In the genomic region with DNA sequence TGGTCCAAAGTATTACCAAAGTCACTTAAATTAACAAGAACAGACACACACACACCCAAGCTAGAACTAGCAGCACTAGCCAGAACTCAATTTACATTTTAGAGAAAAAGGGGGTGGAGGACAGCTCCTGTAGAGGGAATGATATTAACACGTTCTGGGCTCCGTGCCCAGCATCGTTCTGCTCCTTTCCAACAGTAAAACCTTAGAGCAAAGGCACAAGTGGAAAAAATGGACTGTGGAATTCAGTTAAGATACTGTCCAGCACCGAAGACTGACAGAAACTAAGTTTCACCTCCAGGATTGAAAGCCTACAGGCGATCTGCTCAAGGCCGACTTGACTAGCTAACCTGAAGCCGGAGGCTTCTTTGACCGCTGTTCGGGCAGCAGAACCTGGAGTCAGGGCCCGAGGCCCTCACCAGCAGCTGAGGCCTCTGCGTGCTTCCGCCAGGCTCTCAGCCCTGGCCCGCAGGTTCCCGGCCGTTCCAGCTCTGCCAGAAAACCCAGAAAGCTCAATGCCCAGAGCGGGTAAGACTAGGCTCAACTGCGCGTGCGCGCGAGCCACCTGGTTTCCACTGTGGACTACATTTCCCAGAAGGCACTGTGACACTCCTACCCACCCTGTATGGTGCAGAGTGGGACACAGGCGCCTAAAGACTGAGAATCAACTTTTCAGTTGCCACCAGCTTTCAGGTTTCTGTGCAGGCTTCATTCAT, we compare ENCODE assay signal across 7 mouse cellular contexts. TPM values are rescaled to one million over a fixed set of nuclear protein-coding genes. Genes with fewer than 3 reads are reported as not detected.
DNase-seq lines count a peak whose midpoint lies in the region; ATAC-seq and TF ChIP-seq lines count a peak whose summit lies in the region.

A gene (minus strand): TSS at position 530 of the 713 bp plus-strand sequence.

- peak within 1 kb of the TSS; percentile 41 for H3K4me3 ChIP-seq in embryonic facial prominence, embryonic 12.5 days
- H3K4me3 ChIP-seq in limb, embryonic 11.5 days (ENCODE audit: low read depth, low read length) = peak within 1 kb of the TSS; percentile 21
- peak within 1 kb of the TSS; percentile 40 for H3K4me3 ChIP-seq in midbrain, embryonic 14.5 days (replicated peaks; ENCODE audit: low read depth, low read length)
- peak within 1 kb of the TSS; percentile 49 for H3K4me3 ChIP-seq in spleen, adult 2 months (ENCODE audit: extremely low read depth, insufficient read depth, insufficient read length)

- peak within 1 kb of the TSS; percentile 68 for H3K9ac ChIP-seq in embryonic facial prominence, embryonic 12.5 days
- peak within 1 kb of the TSS; percentile 67 for H3K9ac ChIP-seq in limb, embryonic 11.5 days (ENCODE audit: low read length)
- peak within 1 kb of the TSS; percentile 68 for H3K9ac ChIP-seq in midbrain, embryonic 14.5 days (replicated peaks; ENCODE audit: low read length)

- H3K4me2 ChIP-seq in embryonic facial prominence, embryonic 12.5 days (replicated peaks) = peak within 1 kb of the TSS; percentile 57
- peak within 1 kb of the TSS; percentile 47 for H3K4me2 ChIP-seq in limb, embryonic 11.5 days (ENCODE audit: low read depth, severe bottlenecking)
- peak within 1 kb of the TSS; percentile 69 for H3K4me2 ChIP-seq in midbrain, embryonic 14.5 days (ENCODE audit: low read length)

- TF ChIP-seq POLR2A in spleen, adult 2 months (IDR thresholded peaks at IDR 0.05; ENCODE audit: low read depth, low read length) = no peak

- H3K27me3 ChIP-seq in embryonic facial prominence, embryonic 12.5 days = no peaks in the 10 kb centered on the region; the same call in 1 of the 2 replicates
- no peaks in the 10 kb centered on the region for H3K27me3 ChIP-seq in limb, embryonic 11.5 days (ENCODE audit: control insufficient read depth, insufficient read depth, low read length)
- H3K27me3 ChIP-seq in midbrain, embryonic 14.5 days (ENCODE audit: control insufficient read depth, insufficient read depth, low read length) = no peaks in the 10 kb centered on the region
- H3K27me3 ChIP-seq in spleen, adult 2 months (ENCODE audit: control insufficient read depth, insufficient read depth, low read length) = no peaks in the 10 kb centered on the region

- DNase-seq in adrenal gland, postnatal 4 days (ENCODE audit: low spot score in 2 of 2) = peak; percentile 52 to 81
- peak; percentile 86 for DNase-seq in heart, adult 8-10 months (ENCODE audit: low spot score)
- DNase-seq in kidney, adult 8-10 months = peak; percentile 95
- DNase-seq in limb, embryonic 11.5 days (ENCODE audit: low spot score) = peak; percentile 95
- DNase-seq in midbrain, embryonic 14.5 days = peak; percentile 98
- peak; percentile 57 to 84 for DNase-seq in spleen, adult 2 months (ENCODE audit: low read depth in 1 of 2, low spot score in 2 of 2)

- peak within 1 kb of the TSS; percentile 88 for H3K27ac ChIP-seq in embryonic facial prominence, embryonic 12.5 days
- H3K27ac ChIP-seq in limb, embryonic 11.5 days (replicated peaks; ENCODE audit: low read depth, low read length) = no peak within 1 kb of the TSS
- H3K27ac ChIP-seq in midbrain, embryonic 14.5 days (replicated peaks; ENCODE audit: low read depth, low read length) = peak within 1 kb of the TSS; percentile 70
- no peak within 1 kb of the TSS; the same call in 1 of the 2 replicates for H3K27ac ChIP-seq in spleen, adult 2 months (ENCODE audit: insufficient read depth, low read length)

- no peaks in the 10 kb centered on the region for H3K9me3 ChIP-seq in embryonic facial prominence, embryonic 12.5 days
- H3K9me3 ChIP-seq in limb, embryonic 11.5 days (ENCODE audit: control insufficient read depth, low read length) = no peaks in the 10 kb centered on the region
- no peaks in the 10 kb centered on the region for H3K9me3 ChIP-seq in midbrain, embryonic 14.5 days (ENCODE audit: control insufficient read depth, low read length)

- H3K36me3 ChIP-seq in embryonic facial prominence, embryonic 12.5 days = no peaks in the 10 kb centered on the region
- H3K36me3 ChIP-seq in limb, embryonic 11.5 days (ENCODE audit: control insufficient read depth, insufficient read depth, low read length) = no peaks in the 10 kb centered on the region
- H3K36me3 ChIP-seq in midbrain, embryonic 14.5 days (ENCODE audit: control insufficient read depth, insufficient read depth, low read length) = no peaks in the 10 kb centered on the region
- H3K36me3 ChIP-seq in spleen, adult 2 months (ENCODE audit: control insufficient read depth, insufficient read depth, low read length) = no peaks in the 10 kb centered on the region

- H3K4me1 ChIP-seq in embryonic facial prominence, embryonic 12.5 days = peaks cover 6% of the 10 kb centered on the region; the same call in 1 of the 2 replicates
- no peaks in the 10 kb centered on the region for H3K4me1 ChIP-seq in limb, embryonic 11.5 days (ENCODE audit: control insufficient read depth, insufficient read depth, low read length)
- peaks cover 7% of the 10 kb centered on the region for H3K4me1 ChIP-seq in midbrain, embryonic 14.5 days (ENCODE audit: control insufficient read depth, insufficient read depth, low read length)
- H3K4me1 ChIP-seq in spleen, adult 2 months (ENCODE audit: control insufficient read depth, insufficient read depth, insufficient read length) = 0 out of 2 replicates have a peak, but pooled peaks cover 5% of the 10 kb centered on the region

- TF ChIP-seq CTCF in spleen, adult 2 months (IDR thresholded peaks at IDR 0.05; ENCODE audit: extremely low read depth, insufficient read depth, insufficient read length, insufficient replicate concordance) = no peak

- WGBS in embryonic facial prominence, embryonic 12.5 days = 19% methylated on average over 22 of the region's 22 CpGs
- 23% methylated on average over 22 of the region's 22 CpGs for WGBS in limb, embryonic 11.5 days
- 25% methylated on average over 22 of the region's 22 CpGs for WGBS in midbrain, embryonic 14.5 days
- WGBS in spleen, adult 2 months = 29% methylated on average over 22 of the region's 22 CpGs

- peak; percentile 88 for ATAC-seq in embryonic facial prominence, embryonic 12.5 days (ENCODE audit: insufficient number of reproducible peaks, insufficient read depth, low FRiP score, low TSS enrichment)
- peak; percentile 94 for ATAC-seq in limb, embryonic 11.5 days (ENCODE audit: insufficient number of reproducible peaks, low FRiP score, low TSS enrichment, low read depth)
- peak; percentile 93 for ATAC-seq in midbrain, embryonic 14.5 days (ENCODE audit: low FRiP score, low TSS enrichment)

RNA-seq across cellular contexts. Expression of the gene that starts here (rescaled TPM):
- total RNA-seq in adrenal gland, postnatal 4 days (2021) = under 1 TPM; 0.64 to 0.71 TPM
- polyA plus RNA-seq in embryonic facial prominence, embryonic 12.5 days (2016; fragmentation: Nextera tagmentation; extraction: Ambion mirVana) = 0.77 and 1.1 TPM in 2 replicates
- total RNA-seq in heart, adult 8-10 months (2022) = 1 to 10 TPM; 1.2 to 2.1 (median 1.7) TPM
- 1.2 and 1.5 TPM in 2 replicates for polyA plus RNA-seq in limb, embryonic 11.5 days (2014; fragmentation: Nextera tagmentation; extraction: Ambion mirVana)
- 1.6 and 1.9 TPM in 2 replicates for polyA plus RNA-seq in midbrain, embryonic 14.5 days (2014; fragmentation: Nextera tagmentation; extraction: Ambion mirVana)
- polyA plus RNA-seq in spleen, adult 2 months (2012; rRNA removed) = 0.08 TPM in 1 of 2 replicates, not detected in the other

Comparison
In these comparisons a context has a peak if more than half of its experiments do, and no peak if none do; other contexts are left out.
1. Peak in DNase-seq in adrenal gland, postnatal 4 days; RNA of the gene not detected or under 1 TPM.
2. Peak in DNase-seq and H3K4me3 ChIP-seq in spleen, adult 2 months; RNA of the gene not detected or under 1 TPM.
3. H3K27ac ChIP-seq: peak in embryonic facial prominence, embryonic 12.5 days (single experiment) and midbrain, embryonic 14.5 days (single experiment); none in limb, embryonic 11.5 days (single experiment) and spleen, adult 2 months (single experiment).
4. Peak in every context shown above with its lines, with median percentiles within 50 percentile points of each other: DNase-seq, ATAC-seq, H3K4me2 ChIP-seq, H3K4me3 ChIP-seq and H3K9ac ChIP-seq.